Mouse (Mus musculus): ENCODE data around the gene Eya4.

Eya4 gene

DNA sequence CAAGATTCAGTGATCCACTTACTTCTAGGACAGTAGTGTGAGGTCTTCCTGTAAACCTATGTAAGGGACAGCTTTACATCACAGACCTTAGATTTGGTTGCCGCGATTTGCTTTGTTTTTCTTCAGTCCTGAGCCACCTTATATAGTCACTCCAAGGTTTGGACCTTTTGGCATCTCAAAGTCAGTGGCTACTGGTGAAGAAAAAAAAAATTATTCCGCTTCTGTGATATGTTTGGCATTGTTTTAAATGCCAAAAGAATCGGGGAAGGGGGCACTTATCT is 269.1 kb downstream of the Eya4 start:
- in situ Hi-C loops (cut with MboI; ENCODE audit: unreplicated experiment in 2 of 2) = loop anchor here (5.0 to 25.0 kb wide), 5 partner anchors 504 to 1694 kb away; partner anchors contain the start of gene Aldh8a1 (in 1 of the 2)

DNA sequence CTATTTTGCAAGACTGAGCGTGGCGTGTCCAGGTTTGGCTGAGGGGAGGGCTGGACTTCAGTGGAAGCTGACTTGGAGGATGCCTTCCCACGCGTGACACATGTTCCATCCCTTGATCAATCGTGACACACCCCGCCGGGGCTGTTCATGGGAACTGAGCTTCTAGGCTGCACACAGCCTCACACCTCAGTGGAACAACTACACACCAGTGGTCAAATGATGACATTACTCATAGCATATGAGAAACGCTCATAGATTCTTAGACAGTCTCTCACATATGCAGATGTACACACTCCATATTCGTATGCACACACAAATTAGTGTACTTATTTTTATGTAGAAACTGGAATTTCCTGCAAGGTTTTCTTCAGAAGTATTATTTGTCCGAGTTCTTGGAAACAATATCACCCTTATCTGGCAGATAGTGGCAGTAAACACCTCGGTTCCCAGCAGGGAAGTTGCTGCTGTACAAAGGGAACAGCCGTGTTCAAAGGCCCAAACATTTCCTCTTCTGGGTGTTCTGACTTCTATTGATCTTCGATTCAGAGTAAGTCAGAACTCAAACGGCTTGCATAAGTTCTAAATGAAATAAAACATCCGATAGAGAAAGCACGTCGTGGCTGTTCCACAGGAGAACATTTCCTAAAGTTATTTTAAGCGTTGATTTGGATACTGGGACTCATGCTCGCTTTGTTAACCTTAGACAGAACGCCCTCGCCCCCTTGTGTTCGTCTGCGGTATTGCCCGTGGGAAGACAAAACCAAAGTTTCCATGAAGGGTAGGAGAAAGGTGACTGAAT is 269.6 kb downstream of the Eya4 start:
- in situ Hi-C loops (cut with MboI; ENCODE audit: unreplicated experiment in 2 of 2) = loop anchor here (5.0 to 25.0 kb wide), 5 partner anchors 504 to 1694 kb away; partner anchors contain the start of gene Aldh8a1 (in 1 of the 2)

DNA sequence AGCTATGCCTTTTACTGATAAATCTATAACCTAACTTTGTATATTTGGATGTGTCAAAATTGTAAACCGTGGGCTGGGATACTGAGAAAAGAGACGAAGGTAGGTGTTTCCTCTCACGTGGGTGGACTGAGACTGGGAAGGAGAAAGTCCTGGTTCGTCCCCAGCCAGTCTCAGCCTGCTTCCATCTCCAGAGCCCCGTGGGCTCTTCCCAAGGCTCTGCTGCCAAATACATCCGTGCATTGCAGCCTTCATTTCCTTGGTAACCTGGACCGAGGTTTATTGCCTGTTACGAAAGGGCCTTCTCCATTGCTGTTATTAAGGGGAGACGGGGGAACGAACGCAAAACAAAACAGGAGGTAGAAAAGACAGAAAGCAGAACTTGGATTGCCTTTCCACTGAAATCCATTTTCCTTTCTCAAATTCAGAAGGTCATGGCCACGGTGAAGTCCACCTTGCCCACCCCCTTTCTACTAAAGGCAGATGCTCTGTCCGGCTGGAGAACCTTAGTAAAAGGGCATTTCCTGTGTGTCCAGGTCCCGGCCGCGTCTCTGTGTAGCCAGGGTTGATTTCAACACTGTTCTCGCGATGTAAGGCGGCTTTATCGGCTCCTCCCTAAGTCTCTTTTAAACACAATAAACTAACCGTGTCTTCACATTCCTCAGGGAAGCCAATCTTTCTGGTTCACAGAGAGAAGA is 273.7 kb downstream of the Eya4 start:
- in situ Hi-C loops (cut with MboI; ENCODE audit: unreplicated experiment in 2 of 2) = loop anchor here (25.0 kb wide), 3 partner anchors 1040 to 1690 kb away; partner anchors contain the start of gene Aldh8a1 (in 1 of the 2)

DNA sequence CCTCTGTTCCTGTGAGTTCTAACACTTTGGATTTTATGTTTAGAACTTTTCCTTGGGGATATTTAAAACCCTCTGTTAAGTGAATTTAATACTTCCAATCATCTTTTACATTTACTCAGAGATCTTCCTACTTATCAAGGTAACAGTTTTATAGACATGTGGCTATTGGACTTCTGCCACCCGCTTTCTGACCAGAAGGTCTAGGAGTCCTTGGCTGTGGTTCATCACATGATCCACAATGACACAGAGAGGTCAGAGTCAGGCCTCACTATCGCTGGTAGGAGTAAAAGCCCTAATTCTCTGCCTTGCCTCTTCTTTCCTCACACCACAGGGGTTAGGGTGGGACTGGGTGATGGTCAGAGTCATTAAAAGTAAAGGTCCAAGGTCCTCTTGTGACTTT is 277.2 kb downstream of the Eya4 start:
- in situ Hi-C loops (cut with MboI; ENCODE audit: unreplicated experiment in 2 of 2) = loop anchor here in 1 of 2 experiments (25.0 kb wide), 1 partner anchor 286 kb away; no protein-coding TSS in a partner anchor

DNA sequence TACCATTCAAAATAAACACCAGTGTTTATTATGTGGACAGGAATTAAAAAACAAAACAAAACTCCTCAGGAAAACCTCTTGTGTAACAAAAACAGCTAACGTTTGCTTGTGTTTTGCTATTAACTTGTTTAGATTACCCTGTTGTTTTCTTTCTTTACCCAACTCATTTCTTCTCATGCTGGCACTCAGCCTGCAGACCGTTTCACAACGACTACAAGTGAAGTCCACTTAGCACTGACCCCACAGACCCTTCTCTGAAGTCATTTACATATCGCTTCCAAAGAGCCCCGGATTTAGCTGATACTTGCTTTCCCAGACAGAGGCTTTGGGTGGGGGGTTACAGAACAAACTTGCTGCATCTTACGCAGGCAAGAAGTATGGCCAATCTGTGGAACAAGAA is 286.9 kb downstream of the Eya4 start:
- in situ Hi-C loops (cut with MboI; ENCODE audit: unreplicated experiment in 2 of 2) = loop anchor here in 1 of 2 experiments (25.0 kb wide), 1 partner anchor 276 kb away; no protein-coding TSS in a partner anchor

DNA sequence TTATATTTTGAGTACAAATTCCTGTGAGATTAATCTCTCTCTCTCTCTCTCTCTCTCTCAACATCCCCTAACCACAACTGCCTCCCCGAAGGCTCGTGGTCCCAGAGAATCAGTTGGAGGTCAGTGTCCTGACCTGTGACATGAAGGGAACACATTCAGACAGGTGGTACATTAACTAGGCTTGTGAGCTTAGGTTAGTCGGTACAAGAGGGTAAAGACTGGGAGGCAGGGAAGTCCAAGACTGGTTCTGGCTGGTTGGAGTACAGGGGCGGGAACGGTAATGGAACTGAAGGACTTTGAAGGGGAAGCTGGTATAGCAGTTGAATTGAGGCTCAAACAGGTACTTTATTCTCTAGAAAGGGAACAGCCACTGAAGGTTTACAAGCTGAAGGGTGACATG is 287.9 kb downstream of the Eya4 start:
- in situ Hi-C loops (cut with MboI; ENCODE audit: unreplicated experiment in 2 of 2) = loop anchor here in 1 of 2 experiments (25.0 kb wide), 1 partner anchor 275 kb away; no protein-coding TSS in a partner anchor

DNA sequence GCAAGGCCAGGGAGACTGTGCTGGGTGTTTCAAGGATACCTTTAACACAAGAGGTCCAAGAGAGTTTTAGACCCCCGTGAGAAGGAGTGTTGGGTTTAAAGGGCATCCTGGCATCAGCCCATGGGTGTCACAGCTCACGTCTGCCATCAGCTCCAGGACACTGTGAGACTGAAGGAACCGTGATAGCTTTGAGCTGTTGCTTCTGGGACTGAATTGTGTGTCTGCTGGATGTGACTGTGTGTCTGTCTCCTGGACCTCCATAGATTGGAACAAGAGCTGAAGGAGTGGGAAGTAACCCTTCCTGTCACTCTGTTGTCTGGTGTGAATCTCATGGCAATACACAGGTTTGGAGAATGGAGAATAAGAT is 289.9 kb downstream of the Eya4 start:
- in situ Hi-C loops (cut with MboI; ENCODE audit: unreplicated experiment in 2 of 2) = loop anchor here in 1 of 2 experiments (25.0 kb wide), 1 partner anchor 273 kb away; no protein-coding TSS in a partner anchor

DNA sequence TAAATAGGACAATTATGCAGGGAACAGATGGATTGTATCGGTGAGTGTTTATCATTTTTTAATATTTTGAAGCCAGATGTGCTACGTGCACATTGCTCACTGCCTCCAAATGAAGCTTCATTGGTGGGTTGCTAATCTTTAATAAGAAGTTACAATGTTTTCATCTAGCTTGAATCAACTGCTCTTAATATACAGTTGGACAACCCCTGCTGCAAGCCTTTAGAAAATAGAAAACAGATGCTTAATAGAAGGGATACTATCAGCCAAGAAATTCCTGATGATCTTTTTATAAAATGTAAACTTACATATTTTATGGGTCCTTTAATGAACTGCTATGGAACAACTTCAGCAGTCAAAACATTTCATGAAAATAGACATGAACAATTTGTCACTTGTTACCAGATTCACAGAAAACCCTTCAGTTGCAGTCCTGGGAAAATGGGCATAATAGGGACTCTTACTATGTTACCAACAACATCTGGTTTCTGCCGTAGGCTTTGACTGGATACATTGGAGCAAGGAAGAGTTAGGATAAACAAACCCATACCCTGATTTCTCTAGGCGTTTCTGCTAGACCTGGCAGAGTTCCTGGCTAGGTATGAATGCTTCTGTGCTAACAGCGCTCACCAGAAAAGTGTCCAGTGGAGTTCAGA is 290.4 kb downstream of the Eya4 start:
- in situ Hi-C loops (cut with MboI; ENCODE audit: unreplicated experiment in 2 of 2) = loop anchor here in 1 of 2 experiments (25.0 kb wide), 1 partner anchor 273 kb away; no protein-coding TSS in a partner anchor

DNA sequence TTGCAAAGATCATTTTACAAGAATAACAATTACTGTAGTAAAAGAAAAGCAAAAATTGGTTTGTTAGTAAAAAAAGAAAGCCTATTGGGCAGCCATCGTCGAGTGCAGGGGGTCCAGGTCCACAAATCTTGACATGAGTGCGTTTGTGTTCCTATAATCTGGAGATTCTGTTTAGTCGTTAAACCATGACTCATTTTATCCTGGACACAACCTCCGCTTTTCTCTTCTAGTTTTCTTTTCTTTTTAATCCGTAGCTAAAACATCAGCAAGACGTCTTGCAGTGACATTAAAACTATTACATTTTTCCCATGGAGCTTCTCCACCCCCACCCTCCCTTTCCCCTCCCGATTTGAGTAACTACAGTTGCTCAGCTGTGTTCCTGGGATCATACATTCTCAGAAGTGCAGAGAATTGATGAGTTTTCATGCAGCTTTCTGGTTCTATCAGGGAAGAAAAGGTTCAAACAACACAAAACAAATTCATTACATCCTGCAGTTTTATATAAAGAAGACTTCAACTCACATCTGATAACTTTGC is 297.1 kb downstream of the Eya4 start:
- in situ Hi-C loops (cut with MboI; ENCODE audit: unreplicated experiment in 2 of 2) = loop anchor here in 1 of 2 experiments (25.0 kb wide), 1 partner anchor 266 kb away; no protein-coding TSS in a partner anchor
